Mouse (Mus musculus) kidney, postnatal 36 days (tissue): ENCODE measurements around the gene Pdia2.

ENCODE experiments used
- DNase-seq, 2 experiments: peaks; one replicate each; pipeline ENCODE4 v3.0.0; 2021 to 2022; ENCODE audit warnings: mixed read lengths in 2 of 2

Pdia2 gene

DNA sequence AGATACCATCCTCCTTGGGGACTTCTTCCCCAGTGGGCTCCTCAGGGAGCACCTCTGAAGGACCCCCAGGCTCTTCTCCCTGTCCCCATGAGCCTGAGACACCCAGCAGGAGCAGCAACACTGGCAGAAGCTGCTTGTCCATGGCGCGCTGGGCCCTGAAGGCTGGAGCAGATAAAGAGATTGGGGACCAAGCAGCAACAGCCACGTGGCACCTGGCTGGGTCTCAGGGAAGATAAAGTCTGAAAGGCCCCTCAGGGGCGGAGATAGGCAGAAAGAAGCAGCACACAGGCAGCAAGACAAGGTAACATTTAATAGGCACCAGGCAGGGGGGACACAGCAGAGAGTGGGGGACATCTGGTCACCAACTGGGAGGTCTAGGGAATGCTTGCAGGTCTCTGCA lies at the start of gene Pdia2:
Gene Pdia2 (minus strand): TSS at position 196 of the 400 bp plus-strand sequence.
- no peak for DNase-seq

DNA sequence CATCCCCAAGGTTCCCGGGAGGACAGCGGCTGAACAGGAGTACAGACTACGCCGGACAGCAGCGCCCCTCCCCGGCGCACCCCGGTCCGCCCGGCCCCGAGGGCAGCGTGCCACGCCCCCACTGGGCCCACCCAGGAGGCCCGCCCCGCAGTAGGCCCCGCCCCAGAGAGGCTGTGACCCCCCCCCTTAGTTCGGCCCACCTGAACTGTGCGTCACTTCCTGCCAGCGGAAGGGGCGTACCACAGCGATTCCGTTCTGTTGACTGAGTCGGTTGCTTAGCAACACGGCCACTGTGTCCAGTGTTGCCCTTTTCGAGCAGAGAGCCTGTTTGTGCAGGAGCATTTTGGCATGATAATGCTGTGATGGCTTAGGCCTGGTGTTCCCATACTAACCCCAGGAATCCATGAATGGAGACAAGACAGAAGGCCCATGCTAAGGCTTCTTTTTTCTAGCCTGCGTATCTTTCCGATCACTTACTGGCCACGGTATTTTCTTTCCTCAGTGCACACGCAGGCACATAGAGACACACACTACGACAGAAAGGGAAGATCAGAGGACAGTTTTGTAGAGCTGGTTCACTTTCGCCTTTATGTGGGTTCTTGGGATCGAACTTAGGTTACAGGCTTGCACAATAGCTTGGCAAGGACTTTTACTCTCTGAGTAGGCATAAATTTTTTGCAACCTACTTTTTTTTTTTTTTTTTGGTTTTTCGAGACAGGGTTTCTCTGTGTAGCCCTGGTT lies 45.4 kb upstream of the Pdia2 start, which contains the start of gene Fam234a:
Gene Fam234a (minus strand): TSS at position 142 of the 741 bp plus-strand sequence.
- DNase-seq: peak; percentile 98

DNA sequence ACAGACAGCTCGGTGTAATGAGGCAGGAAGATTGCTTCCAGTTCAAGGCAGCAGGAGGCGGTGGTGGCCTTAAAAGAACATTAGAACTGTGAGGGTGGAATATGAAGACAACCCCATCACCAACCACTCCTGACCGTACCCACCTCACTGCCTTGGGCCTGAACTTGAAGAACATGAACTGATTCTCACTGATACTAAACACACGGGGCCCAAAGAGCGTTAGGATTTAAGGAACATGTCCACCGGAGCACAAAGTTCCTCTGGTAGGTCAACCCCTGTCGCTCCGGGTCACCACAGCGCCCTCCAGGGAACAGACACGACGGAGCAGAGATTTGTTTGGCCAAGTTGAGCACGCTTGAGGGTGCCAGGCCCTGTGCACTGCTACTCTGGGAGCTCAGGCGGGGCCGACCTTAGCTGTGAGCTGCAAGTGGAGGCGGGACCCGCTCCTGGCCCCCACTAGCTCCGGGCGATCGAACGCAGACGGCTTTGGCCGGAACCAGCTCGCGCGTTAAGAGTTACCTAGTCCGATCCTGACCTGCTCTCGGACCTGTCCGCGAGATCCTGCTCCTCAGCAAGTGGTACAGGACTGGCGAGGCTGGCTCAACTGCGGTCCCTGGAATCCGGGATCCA lies 44.7 kb upstream of the Pdia2 start:
- peak; percentile 80 to 86 for DNase-seq

DNA sequence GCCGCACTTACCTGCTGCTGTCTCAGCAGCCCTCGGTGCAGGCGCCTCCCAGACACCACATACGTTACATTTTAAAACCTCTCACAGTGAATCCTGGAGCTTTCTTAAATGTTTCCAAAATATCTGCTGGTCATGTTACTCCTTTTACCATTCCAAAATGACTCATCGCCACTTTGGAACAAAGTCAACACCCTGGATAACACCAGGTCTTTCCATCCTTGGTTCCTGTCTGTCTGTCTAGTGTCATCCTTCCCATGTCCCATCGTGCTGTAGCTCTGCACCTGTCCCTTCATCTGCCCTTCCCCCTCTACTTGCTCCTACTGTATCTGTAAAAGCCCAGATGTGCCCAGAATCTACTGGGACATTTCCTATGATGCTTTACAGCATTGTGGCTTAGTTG lies 42.1 kb upstream of the Pdia2 start:
- no peak for DNase-seq

DNA sequence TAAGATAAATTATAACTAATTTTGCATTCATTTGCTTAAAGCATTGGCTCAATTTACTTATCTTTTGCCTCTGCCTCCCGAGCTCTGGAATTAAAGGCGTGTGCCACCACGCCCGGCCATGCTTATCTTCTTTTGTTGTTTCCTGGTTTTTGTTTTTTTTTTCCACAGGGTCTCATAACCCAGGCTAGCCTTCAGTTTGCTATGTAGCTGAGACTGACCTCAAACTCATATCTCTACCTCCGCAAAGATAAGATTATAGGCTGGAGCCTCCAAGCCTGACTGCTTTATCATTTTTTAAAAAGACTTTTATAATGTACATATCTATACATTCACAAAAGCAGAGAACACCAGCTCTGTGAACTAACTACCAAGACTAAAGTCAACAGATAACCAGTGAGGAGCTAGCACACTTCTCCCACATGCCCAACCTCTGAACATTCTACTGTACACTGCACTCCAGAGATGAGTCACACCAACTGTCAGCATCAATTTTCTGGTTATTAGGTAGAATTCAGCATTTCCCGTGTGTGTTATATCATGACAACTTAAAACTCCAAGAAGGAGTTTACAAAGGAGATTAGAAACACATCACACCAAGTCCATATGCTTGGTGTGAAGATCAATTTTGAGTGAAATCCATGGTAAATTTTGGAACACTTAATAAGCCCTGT lies 41.4 kb upstream of the Pdia2 start:
- DNase-seq: no peak

DNA sequence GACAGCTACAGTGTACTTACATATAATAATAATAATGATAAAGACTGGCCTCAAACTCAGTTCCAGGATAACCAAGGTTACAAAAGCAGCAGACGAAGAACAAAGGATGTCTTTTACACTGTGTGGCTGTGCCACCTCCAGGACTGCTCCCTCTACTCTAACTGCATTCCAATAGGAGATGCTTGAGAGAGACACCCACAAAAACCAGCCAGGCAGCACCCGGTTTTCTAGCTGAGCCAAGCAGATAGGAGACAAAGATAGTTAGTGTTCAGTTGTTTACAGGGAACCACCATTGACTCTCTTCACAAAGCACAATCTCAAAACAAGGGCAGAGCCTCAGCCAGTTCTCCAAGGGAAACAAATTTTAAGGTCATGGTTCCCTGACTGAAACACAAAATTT lies 40.7 kb upstream of the Pdia2 start:
- DNase-seq: no peak

DNA sequence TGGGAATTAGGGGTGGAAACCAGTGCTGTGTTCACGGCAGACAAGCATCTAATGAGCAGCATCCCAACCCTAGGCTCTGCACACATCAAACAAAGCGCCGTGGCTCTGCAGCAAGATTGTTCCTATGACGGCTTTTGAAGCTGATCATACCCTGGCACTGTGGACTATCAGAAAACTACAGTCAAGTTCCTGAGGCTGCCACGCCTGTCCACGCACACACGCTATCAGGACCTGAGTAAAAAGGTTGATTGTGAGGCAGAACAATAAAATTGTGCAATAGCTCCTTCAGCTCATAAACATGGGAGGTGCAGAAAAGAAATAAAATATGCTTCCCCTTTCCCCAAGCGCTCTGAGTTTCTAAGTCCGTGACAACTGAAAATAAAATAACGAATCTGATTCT lies 38.8 kb upstream of the Pdia2 start:
- DNase-seq: no peak

DNA sequence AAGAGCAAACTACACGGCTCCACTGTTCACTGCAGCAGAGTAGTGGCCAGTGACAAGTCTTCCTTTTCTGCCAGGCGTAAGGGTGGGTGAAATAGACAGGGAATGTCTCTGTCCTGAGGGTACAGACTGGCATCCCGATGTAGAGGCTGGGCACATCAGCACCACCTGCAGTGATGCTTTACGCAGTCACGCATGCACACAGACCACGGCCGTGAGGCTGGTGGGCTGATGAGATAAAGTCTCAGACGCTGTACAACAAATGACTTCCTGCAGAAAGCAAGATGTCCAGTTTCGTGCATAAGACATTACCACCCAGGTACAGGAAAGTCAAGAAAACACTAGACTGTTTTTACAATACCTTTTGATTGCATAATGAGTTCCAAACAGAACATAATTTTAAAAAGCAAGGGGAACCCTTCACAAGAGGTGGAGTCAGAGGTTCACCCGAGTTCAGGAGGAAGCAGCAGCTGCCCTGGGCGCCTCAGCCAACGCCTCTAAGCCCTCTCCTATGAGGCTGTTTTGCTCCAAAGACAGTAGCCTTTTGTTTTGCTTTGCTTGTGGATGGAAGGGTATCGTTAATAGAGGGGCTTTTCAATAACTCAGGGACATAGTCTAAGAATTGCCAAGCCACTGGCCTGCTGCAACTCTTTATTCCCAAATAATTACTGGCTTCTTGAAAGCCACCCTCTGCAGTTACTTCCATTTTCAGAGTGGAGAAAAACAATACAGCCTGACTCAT lies 36.4 kb upstream of the Pdia2 start:
- no peak for DNase-seq

DNA sequence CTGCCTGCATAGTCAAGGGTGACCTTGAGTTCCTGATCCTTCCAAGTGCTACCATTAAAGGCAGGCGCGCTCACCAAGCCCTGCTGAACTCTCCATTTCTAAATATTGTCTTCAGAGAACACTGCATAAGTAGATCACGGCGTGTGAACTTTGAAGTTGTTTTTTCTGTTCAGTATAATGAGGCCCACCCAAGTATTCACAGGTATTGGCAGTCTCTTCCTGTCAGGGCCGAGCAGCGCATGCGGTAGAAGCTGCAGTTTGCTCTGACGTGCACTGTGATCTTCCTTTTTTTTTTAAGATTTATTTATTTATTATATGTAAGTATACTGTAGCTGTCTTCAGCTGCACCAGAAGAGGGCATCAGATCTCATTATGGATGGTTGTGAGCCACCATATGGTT lies 35.5 kb upstream of the Pdia2 start:
- no peak for DNase-seq

DNA sequence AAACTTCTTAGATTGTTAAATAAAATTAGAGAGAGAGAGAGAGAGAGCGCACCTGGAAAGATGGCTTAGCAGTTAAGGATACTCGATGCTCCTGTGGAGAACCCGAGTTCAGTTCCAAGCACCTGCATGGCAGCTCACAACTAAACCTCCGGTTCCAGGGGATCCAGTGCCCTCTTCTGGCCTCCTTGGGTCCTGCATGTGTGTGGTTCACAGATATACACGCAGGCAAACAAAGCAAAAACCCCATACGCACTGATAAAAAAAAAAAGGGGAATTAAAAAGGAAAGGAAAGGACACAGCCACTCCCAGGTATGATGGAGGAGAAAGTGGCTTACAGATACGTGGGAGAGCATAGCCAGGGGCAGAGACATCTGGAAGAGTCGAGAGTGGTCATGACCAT lies 34.0 kb upstream of the Pdia2 start:
- peak in 1 of 2 experiments; percentile 40 for DNase-seq

DNA sequence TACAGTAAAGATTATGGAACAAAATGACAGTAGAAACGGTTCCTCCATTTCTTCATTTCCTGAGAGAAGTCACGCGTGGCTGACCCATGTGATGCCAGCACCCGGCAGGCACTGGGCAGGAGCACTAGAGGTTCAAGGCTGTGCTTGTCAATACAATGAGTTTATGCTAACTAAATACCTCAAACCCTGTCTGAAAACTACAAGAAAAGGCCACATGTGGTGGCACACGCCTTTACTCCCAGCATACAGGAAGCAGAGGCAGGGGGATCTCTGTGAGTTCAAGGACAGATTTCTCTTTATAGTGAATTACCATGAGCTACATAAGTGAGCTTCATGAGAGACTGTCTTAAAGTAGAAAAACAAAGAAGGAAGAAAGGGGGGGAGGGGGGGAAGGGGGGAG lies 32.3 kb upstream of the Pdia2 start:
- DNase-seq: no peak

DNA sequence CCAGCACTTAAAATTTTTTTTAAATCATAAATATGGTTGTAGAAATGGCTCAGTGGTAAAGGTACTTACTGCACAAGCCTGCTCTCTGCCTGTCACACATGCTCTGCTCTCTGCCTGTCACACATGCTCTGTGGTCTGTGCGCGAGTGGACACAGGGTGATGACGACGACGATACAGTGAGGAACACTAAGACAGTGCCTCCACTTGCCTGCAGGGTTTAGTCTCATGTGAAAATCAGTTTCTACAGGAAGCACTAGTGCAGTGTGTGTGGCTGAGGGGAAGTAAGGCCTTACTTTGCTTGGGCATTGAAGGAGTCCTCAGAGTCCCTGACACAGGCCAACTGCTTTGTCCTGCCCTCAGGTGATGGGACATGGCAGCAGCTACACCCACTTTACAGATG lies 30.9 kb upstream of the Pdia2 start:
- no peak for DNase-seq

DNA sequence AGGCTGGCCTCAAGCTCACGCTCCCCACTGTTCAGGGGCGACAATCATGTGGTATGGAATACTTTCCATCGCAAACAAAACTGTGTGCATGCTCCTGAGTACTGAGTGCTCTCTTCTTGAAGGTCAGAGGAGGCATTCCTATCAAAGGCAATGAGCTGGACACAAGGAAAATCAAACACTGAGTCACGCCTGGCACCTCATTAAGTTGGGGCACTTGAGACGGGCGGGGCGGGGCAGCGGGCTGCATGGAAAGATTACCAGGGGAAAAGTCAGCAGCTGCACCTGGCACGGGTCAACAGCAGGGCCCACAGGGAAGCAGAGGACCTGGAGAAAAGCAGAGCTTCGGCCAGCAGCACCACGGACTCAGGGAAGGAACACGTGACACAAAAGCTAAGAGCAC lies 26.3 kb upstream of the Pdia2 start:
- peak; percentile 67 to 68 for DNase-seq

DNA sequence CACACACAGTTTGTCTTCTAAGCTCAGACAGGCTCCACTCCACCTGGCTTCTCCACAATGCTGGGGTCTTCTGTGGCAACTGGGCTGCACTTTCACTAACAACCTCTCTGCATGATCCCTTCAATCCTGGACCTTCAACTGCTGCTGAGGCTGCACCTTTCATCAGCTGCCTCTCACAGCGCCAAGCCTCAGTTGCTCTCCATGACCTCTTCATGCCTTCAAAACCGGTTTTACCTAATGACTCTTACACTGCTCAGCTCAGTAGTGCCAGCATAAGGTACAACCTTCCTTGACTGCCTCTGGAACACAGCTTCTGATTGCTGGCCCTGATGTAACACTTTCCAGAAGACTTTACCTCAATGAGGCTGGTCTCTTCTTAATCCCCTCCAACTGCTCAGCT lies 22.6 kb upstream of the Pdia2 start:
- DNase-seq: peak in 1 of 2 experiments; percentile 21

DNA sequence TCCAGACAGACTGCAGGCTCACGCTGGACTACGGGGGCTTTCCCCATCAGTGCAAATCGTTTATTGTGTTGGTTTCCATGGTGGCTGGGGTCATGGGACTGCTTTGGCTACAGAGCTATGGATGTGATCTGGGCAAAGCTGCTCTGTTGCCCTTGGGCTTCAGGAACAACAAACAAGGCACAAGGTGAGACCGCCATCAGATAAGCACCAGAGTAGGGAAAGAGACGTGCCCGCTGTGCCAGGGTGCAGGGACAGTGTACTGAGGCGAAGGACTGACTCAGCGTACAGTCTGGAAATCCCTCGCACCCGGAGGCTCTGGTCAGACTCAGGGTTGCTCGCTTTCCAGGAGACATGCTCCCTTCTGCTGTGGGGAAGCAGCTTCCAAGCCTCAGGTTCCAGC lies 13.8 kb upstream of the Pdia2 start:
- no peak for DNase-seq

DNA sequence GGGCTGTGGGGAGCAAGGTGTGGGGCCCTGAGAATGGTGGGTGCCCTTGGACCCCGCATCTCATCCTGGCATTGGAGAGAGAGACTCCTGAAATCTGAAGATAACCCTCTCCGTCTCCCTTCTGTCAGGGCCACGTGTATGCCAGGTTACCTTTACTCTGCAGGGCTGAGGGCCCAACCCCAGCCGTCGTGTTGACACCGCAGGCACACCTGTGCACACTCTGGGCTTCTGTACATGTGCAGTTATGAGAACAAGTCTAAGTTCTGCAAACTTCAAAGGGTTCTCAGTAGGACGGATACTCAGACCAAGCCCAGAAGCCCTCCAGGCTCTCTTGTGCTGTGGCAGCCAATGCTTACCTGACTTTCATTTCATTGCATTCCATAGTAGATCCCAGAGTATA lies 13.4 kb upstream of the Pdia2 start:
- no peak for DNase-seq

DNA sequence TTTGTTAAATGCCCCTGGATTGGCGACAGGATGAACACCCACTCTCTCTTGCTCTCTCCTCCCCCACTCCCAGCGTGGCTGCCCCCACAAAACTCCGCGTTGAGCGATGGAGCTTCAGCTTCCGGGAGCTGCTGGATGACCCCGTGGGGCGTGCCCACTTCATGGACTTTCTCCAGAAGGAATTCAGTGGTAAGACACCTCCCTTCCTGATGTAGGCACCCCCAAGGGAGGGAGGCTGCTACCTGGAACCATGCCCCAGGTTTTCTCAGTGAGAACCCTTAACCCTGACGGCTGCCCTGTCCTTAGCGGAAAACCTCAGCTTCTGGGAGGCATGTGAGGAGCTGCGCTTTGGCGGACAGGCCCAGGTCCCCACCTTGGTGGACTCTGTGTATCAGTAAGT lies 8.8 kb upstream of the Pdia2 start, which contains the start of gene Arhgdig:
Gene Arhgdig (minus strand): TSS at position 101 of the 400 bp plus-strand sequence.
- DNase-seq: no peak

DNA sequence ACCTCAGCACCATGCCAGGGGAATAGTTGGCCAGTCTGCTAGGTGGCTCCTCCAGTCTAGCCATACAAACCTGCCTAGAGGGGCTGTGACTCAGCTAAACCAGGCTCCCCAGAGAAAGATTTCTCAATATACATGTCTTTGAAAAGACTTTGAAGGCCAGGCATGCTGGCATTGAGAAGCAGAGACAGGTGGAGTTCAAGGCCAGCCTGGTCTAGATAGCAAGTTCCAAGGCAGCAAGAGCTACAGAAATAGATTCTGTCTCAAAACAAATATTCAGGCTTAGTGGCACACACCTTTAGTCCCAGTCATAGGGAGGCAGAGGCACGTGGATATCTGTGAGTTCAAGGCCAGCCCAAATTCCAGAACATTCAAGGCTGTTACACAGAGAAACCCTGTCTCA lies 7.5 kb upstream of the Pdia2 start:
- DNase-seq: no peak

DNA sequence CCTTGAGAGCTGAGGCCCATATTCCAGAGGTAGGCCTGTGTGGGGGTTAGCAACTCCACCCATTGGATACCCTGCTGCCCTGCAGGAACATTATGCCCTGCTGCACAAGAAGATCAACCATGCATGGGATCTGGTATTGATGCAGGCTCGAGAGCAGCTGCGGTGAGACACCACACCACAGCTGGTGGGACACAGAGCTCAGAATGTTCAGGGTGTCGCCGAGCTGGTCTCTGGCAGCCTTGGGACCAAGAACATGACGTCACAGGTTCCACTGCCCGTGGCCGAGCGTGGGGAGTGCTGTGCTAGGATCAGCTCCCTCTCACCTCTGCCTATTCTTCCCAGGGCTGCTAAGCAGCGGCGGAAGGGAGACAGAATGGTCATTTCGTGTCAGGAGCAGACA lies 5.9 kb upstream of the Pdia2 start:
- no peak for DNase-seq

DNA sequence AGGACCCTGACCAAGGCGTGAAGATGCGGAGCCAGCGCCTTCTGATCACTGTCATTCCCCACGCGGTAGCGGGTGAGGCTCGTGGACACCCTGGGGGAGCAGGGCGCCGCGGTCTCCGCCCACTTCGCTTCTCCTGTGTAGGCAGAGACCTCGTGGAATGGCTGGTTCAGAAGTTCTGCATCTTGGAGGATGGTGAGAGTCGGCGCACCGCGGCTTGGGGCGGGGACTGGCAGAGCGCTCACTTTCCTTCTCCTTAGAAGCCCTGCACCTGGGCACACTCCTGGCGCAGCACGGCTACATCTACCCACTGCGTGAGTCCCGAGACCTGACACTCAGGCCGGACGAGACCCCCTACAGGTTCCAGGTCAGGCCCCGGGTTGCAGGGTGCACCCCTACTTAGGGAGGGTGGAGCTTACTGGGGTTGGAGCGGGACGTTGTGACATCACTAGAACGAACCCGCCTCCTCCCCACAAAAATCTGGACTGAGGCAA lies 4.5 kb upstream of the Pdia2 start:
- DNase-seq: peak; percentile 30 to 63

DNA sequence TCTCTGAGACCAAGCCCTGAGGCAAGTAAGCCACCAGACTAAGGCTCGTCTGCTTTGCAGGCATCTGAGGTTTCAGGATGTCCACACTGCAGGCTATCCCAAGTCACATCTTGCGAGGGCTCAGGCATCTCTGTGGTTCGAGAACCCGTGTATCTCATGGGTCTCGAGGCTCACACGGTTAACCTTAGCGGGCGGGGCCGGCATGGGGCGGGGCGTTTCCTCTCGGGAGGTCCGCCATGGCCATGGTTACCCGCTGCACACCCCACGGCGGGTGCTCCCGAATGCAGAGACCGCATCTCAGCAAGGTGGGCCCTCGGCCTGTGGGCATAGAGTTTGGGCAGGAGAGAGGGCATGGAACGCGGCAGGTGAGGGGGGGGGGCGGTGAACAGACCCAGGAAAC lies 3.9 kb upstream of the Pdia2 start, which contains the start of gene Rgs11:
Gene Rgs11 (plus strand): TSS at position 215 of the 400 bp plus-strand sequence.
- DNase-seq: peak in 1 of 2 experiments; percentile 73

DNA sequence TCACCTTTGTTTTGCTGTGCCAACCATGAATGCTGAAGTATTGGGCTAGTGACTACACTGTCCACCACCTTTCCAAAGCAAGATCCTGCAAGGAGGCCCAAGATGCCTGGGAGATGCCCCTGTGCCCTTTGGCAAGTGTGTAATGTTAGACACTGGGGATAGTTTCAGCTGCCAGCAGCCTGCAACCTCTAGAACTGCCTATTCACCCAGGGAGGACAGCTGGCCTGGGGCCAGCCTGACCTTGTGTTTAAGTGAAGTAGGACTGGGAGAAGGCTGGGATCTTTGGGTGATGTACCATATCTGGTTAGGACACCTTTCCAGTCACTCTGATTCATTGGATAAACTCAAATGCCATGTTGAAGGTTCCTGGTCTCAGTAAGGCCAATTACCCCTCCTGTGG lies 3.1 kb upstream of the Pdia2 start:
- DNase-seq: peak in 1 of 2 experiments; percentile 59
